Mouse (Mus musculus): ENCODE measurements around the gene Dclk2. TPM values are rescaled to one million over a fixed set of nuclear protein-coding genes. Genes with fewer than 3 reads are reported as not detected.

The Dclk2 gene
- total RNA-seq, 2 experiments from 2014 or later: 108 to 112 TPM

GRCm38 (mm10) chr3:86897066-86897465 lies 23.6 kb downstream of the Dclk2 start:
- DNase-seq (ENCODE audit: extremely low spot score in 1 of 2, low spot score in 1 of 2): no peak

- no peak for DNase-seq (ENCODE audit: extremely low spot score in 1 of 2, low spot score in 1 of 2)
These were observed 26.2 kb downstream of the Dclk2 start for GRCm38 (mm10) chr3:86894491-86894890.

GRCm38 (mm10) chr3:86887512-86887911 lies 33.1 kb downstream of the Dclk2 start:
- DNase-seq (ENCODE audit: extremely low spot score in 1 of 2, low spot score in 1 of 2): no peak

GRCm38 (mm10) chr3:86885180-86885579 lies 35.5 kb downstream of the Dclk2 start:
- DNase-seq (ENCODE audit: extremely low spot score in 1 of 2, low spot score in 1 of 2): no peak

- DNase-seq (ENCODE audit: extremely low spot score in 1 of 2, low spot score in 1 of 2): no peak
These were observed 36.2 kb downstream of the Dclk2 start for GRCm38 (mm10) chr3:86884481-86884880.

- DNase-seq (ENCODE audit: extremely low spot score in 1 of 2, low spot score in 1 of 2): no peak
These were observed 36.7 kb downstream of the Dclk2 start for GRCm38 (mm10) chr3:86883985-86884384.

- no peak for DNase-seq (ENCODE audit: extremely low spot score in 1 of 2, low spot score in 1 of 2)
These were observed 44.7 kb downstream of the Dclk2 start for GRCm38 (mm10) chr3:86875912-86876311.

GRCm38 (mm10) chr3:86873092-86873600 lies 47.5 kb downstream of the Dclk2 start:
- no peak for DNase-seq (ENCODE audit: extremely low spot score in 1 of 2, low spot score in 1 of 2)

- no peak for DNase-seq (ENCODE audit: extremely low spot score in 1 of 2, low spot score in 1 of 2)
These were observed 49.7 kb downstream of the Dclk2 start for GRCm38 (mm10) chr3:86870952-86871351.

- peak in 1 of 2 experiments; percentile 30 for DNase-seq (ENCODE audit: extremely low spot score in 1 of 2, low spot score in 1 of 2)
These were observed 50.2 kb downstream of the Dclk2 start for GRCm38 (mm10) chr3:86870411-86870810.

GRCm38 (mm10) chr3:86868721-86869120 lies 51.9 kb downstream of the Dclk2 start:
- no peak for DNase-seq (ENCODE audit: extremely low spot score in 1 of 2, low spot score in 1 of 2)

GRCm38 (mm10) chr3:86863327-86864008 lies 57.2 kb downstream of the Dclk2 start:
- no peak for DNase-seq (ENCODE audit: extremely low spot score in 1 of 2, low spot score in 1 of 2)

GRCm38 (mm10) chr3:86862939-86863311 lies 57.7 kb downstream of the Dclk2 start:
- DNase-seq (ENCODE audit: extremely low spot score in 1 of 2, low spot score in 1 of 2): no peak

- DNase-seq (ENCODE audit: extremely low spot score in 1 of 2, low spot score in 1 of 2): no peak
These were observed 58.3 kb downstream of the Dclk2 start for GRCm38 (mm10) chr3:86862245-86862938.

GRCm38 (mm10) chr3:86859791-86860190 lies 60.9 kb downstream of the Dclk2 start:
- no peak for DNase-seq (ENCODE audit: extremely low spot score in 1 of 2, low spot score in 1 of 2)

- no peak for DNase-seq (ENCODE audit: extremely low spot score in 1 of 2, low spot score in 1 of 2)
These were observed 62.0 kb downstream of the Dclk2 start for GRCm38 (mm10) chr3:86858699-86859098.

- no peak for DNase-seq (ENCODE audit: extremely low spot score in 1 of 2, low spot score in 1 of 2)
These were observed 62.7 kb downstream of the Dclk2 start for GRCm38 (mm10) chr3:86857833-86858398.

- DNase-seq (ENCODE audit: extremely low spot score in 1 of 2, low spot score in 1 of 2): no peak
These were observed 67.8 kb downstream of the Dclk2 start for GRCm38 (mm10) chr3:86852867-86853266.

- no peak for DNase-seq (ENCODE audit: extremely low spot score in 1 of 2, low spot score in 1 of 2)
These were observed 69.5 kb downstream of the Dclk2 start for GRCm38 (mm10) chr3:86851131-86851530.

GRCm38 (mm10) chr3:86850394-86851030 lies 70.1 kb downstream of the Dclk2 start:
- no peak for DNase-seq (ENCODE audit: extremely low spot score in 1 of 2, low spot score in 1 of 2)

GRCm38 (mm10) chr3:86849337-86849736 lies 71.3 kb downstream of the Dclk2 start:
- DNase-seq (ENCODE audit: extremely low spot score in 1 of 2, low spot score in 1 of 2): no peak

Data from layer of hippocampus, postnatal 25 days (tissue).